Mouse (Mus musculus) neural tube, embryonic 14.5 days (tissue): Measurements from ENCODE around the gene Phlpp1. TPM values are rescaled to one million over a fixed set of nuclear protein-coding genes. Genes with fewer than 3 reads are reported as not detected.

Experiments used
- ATAC-seq: fragments of 200-750 bp; cut with Nextera tagmentation; 2 replicates; pipeline ENCODE4 v1.8.0; 2017; ENCODE audit warnings: low read depth, mild to moderate bottlenecking, moderate TSS enrichment, moderate library complexity
- H3K27ac ChIP-seq: fragments of 300-500 bp; sonication (generic); 2 replicates; pipeline ENCODE4 v1.5.1; 2014; ENCODE audit warnings: low read depth, mild to moderate bottlenecking, control low read depth, low read length, moderate library complexity, mixed read lengths
- H3K27me3 ChIP-seq: fragments of 300-500 bp; sonication (generic); 2 replicates; pipeline ENCODE4 v1.6.1; 2014; ENCODE audit warnings: low read length; ENCODE audit not compliant: control insufficient read depth, insufficient read depth
- H3K36me3 ChIP-seq: fragments of 300-500 bp; sonication (generic); 2 replicates; pipeline ENCODE4 v1.6.1; 2014; ENCODE audit warnings: low read length, mixed read lengths; ENCODE audit not compliant: control insufficient read depth, insufficient read depth
- H3K4me1 ChIP-seq: fragments of 300-500 bp; sonication (generic); 2 replicates; pipeline ENCODE4 v1.6.1; 2014; ENCODE audit warnings: low read length; ENCODE audit not compliant: control insufficient read depth, insufficient read depth
- H3K4me2 ChIP-seq: fragments of 300-500 bp; sonication (generic); 2 replicates; pipeline ENCODE4 v1.6.1; 2014; ENCODE audit warnings: mild to moderate bottlenecking, low read depth, low read length, control low read depth
- H3K4me3 ChIP-seq: fragments of 300-500 bp; sonication (generic); 2 replicates; pipeline ENCODE4 v1.5.1; 2014; ENCODE audit warnings: low read depth, low read length, control low read depth, mixed read lengths
- H3K9ac ChIP-seq: fragments of 300-500 bp; sonication (generic); replicated peaks from 2 replicates; pipeline ENCODE4 v1.6.1; 2014; ENCODE audit warnings: low read depth, mild to moderate bottlenecking, control low read depth, low read length, mixed read lengths
- H3K9me3 ChIP-seq: fragments of 300-500 bp; sonication (generic); 2 replicates; pipeline ENCODE4 v1.6.1; 2016; ENCODE audit warnings: low read length; ENCODE audit not compliant: control insufficient read depth
- whole genome bisulfite sequencing: fragments of 180-500 bp; shearing (Covaris S2); extraction: QIAGEN DNeasy Blood & Tissue Kit; methylation state at CpG from one replicate; pipeline ENCODE4 v1.1.7; 2014; 5-methylcytosine and 5-hydroxymethylcytosine counted together
- polyA plus RNA-seq: library from polyadenylated mRNA; unstranded; fragments of >200 nt; fragmentation: Nextera tagmentation; extraction: Ambion mirVana; gene quantifications from 2 replicates; pipeline ENCODE4 v1.2.1, GENCODE M21; 2014

Gene Phlpp1
- polyA plus RNA-seq, 1 experiment from 2014 or later: 11.8 TPM

GRCm38 (mm10) chr1:106172931-106173371 lies 1.4 kb downstream of the Phlpp1 start:
- no peaks in the 10 kb centered on the region for H3K36me3 ChIP-seq
- peaks cover 27% of the 10 kb centered on the region for H3K4me1 ChIP-seq
- H3K9me3 ChIP-seq: no peaks in the 10 kb centered on the region
- H3K27me3 ChIP-seq: no peaks in the 10 kb centered on the region
- WGBS: 1% methylated on average over 46 of the region's 47 CpGs
- H3K27ac ChIP-seq: peak overlapping the region; percentile 97
- H3K9ac ChIP-seq: peak overlapping the region; percentile 96
- ATAC-seq: no peak
- H3K4me3 ChIP-seq: peak overlapping the region; percentile 90
- H3K4me2 ChIP-seq: peak overlapping the region; percentile 88

- no peaks in the 10 kb centered on the region for H3K27me3 ChIP-seq
- peak overlapping the region; percentile 88 for H3K4me2 ChIP-seq
- WGBS: 23% methylated on average over 9 of the region's 9 CpGs
- H3K9me3 ChIP-seq: no peaks in the 10 kb centered on the region
- H3K4me1 ChIP-seq: peaks cover 27% of the 10 kb centered on the region
- peak overlapping the region; percentile 96 for H3K9ac ChIP-seq
- ATAC-seq: no peak
- H3K4me3 ChIP-seq: peak overlapping the region; percentile 90
- H3K27ac ChIP-seq: no peak overlapping the region
- H3K36me3 ChIP-seq: no peaks in the 10 kb centered on the region
Observed at GRCm38 (mm10) chr1:106173621-106174156, 2.1 kb downstream of the Phlpp1 start.

DNA sequence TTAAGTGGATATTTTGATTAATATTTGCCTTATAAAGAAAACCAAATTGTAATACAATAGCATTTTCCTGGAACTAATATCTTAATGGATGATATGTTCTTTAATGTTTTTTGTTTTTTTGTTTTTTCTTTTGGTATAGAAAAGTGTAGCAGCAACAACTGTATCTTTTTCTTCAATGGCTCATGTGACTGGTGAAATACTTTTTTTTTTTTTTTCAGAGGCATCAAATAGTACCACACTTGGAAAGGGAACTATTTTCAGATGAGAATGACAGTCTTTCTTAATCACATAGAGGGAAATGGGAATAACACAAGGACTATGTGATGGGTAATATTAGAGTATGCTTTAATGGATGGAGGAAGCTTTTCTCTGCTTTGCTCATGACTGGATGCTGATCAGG lies 3.0 kb downstream of the Phlpp1 start:
- H3K27ac ChIP-seq: no peak overlapping the region
- H3K4me2 ChIP-seq: peak overlapping the region; percentile 88
- no peaks in the 10 kb centered on the region for H3K27me3 ChIP-seq
- H3K4me1 ChIP-seq: peaks cover 27% of the 10 kb centered on the region
- peak overlapping the region; percentile 1; the same call in 1 of the 2 replicates for H3K9ac ChIP-seq
- ATAC-seq: no peak
- no peaks in the 10 kb centered on the region for H3K9me3 ChIP-seq
- H3K36me3 ChIP-seq: no peaks in the 10 kb centered on the region
- peak overlapping the region; percentile 90 for H3K4me3 ChIP-seq

GRCm38 (mm10) chr1:106175360-106175759 lies 3.8 kb downstream of the Phlpp1 start:
- Histone ChIP-seq H3K4me3 (peak overlapping the region; percentile 22), H3K9me3 (no peaks in the 10 kb centered on the region), H3K4me2 (peak overlapping the region; percentile 88), H3K9ac (peak overlapping the region; percentile 1; the same call in 1 of the 2 replicates), H3K27me3 (no peaks in the 10 kb centered on the region), H3K4me1 (peaks cover 27% of the 10 kb centered on the region), H3K27ac (no peak overlapping the region), H3K36me3 (no peaks in the 10 kb centered on the region)
- WGBS: 42% methylated on average over 3 of the region's 3 CpGs
- no peak for ATAC-seq

DNA sequence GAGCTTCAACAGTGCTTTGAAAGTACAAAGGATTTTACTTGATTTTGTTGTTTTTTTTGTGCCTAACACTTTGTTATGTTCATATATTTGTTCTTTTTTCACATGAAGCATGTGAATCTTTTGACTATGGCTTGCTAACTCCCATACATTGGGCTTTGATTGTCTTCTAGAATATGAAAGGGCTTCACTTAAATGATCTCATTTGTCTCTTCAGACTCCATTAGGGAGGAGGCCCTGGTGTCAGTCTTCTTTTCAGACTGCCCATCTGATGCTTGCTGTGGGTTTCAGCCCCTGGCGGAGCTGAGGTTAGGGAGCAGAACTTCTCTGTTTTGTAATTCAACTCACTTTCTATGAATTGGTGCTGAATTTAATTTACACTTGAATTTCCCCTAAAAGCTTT lies 5.2 kb downstream of the Phlpp1 start:
- H3K4me2 ChIP-seq: 0 out of 2 replicates have a peak overlapping the region, but pooled peaks have one; percentile 25
- no peak overlapping the region for H3K9ac ChIP-seq
- 0 out of 2 replicates have a peak overlapping the region, but pooled peaks have one; percentile 3 for H3K4me3 ChIP-seq
- no peaks in the 10 kb centered on the region for H3K36me3 ChIP-seq
- H3K27me3 ChIP-seq: no peaks in the 10 kb centered on the region
- H3K27ac ChIP-seq: no peak overlapping the region
- H3K9me3 ChIP-seq: no peaks in the 10 kb centered on the region
- no peak for ATAC-seq
- 16% methylated on average over 1 of the region's 1 CpGs for WGBS
- H3K4me1 ChIP-seq: peaks cover 27% of the 10 kb centered on the region

DNA sequence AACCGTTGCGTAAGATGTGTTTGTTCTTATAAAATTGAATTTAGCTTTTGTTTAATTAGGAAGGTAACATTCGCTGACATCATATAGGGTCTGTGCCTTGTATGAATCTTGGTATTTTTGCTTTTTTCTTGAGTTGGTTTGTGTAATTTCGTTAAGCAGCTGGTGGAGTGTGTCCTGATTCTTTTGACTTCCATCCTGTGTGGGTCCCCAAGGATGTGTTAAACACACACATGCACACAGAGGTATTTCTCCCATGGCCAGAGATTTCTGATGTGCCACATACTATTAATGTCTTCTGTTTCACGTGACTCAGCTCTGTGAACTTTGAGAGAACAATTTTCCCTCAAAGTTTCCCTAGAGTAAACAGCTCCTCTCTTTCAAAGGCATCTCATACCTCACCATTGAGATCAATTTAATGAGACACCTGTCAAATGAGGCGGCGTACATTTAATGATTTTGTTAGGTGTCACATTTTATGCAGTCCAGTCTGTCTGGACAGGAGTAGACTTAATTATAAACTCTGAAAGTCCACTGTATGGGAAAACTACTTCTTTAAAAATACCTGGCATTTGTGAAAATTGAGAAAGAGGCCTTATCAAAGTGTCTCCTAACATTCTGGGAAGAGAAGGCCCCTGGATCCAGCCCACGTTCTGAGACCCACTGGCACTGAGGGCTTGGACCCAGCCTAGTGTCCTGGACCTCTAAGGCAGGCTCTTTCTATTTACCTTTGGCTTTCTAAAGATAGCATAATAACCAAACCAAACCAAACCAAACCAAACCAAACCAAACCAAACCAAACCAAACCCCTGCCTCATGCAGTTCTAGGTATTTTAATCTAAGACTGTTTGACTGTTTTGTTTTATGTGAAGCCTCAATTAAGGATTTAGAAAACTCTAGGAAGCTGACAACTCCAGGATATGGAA lies 6.6 kb downstream of the Phlpp1 start:
- Histone ChIP-seq H3K9me3 (no peaks in the 10 kb centered on the region), H3K4me2 (no peak overlapping the region), H3K4me1 (peaks cover 27% of the 10 kb centered on the region), H3K36me3 (no peaks in the 10 kb centered on the region), H3K27me3 (no peaks in the 10 kb centered on the region), H3K4me3 (no peak overlapping the region), H3K27ac (no peak overlapping the region), H3K9ac (no peak overlapping the region)
- ATAC-seq: no peak
- WGBS: 67% methylated on average over 8 of the region's 8 CpGs

- no peak overlapping the region for H3K4me3 ChIP-seq
- H3K36me3 ChIP-seq: no peaks in the 10 kb centered on the region
- H3K9me3 ChIP-seq: no peaks in the 10 kb centered on the region
- no peaks in the 10 kb centered on the region for H3K4me1 ChIP-seq
- no peaks in the 10 kb centered on the region for H3K27me3 ChIP-seq
- no peak overlapping the region for H3K27ac ChIP-seq
- 92% methylated on average over 2 of the region's 2 CpGs for WGBS
- ATAC-seq: no peak
- no peak overlapping the region for H3K4me2 ChIP-seq
- H3K9ac ChIP-seq: no peak overlapping the region
Observed at GRCm38 (mm10) chr1:106183701-106184100, 12.1 kb downstream of the Phlpp1 start.

DNA sequence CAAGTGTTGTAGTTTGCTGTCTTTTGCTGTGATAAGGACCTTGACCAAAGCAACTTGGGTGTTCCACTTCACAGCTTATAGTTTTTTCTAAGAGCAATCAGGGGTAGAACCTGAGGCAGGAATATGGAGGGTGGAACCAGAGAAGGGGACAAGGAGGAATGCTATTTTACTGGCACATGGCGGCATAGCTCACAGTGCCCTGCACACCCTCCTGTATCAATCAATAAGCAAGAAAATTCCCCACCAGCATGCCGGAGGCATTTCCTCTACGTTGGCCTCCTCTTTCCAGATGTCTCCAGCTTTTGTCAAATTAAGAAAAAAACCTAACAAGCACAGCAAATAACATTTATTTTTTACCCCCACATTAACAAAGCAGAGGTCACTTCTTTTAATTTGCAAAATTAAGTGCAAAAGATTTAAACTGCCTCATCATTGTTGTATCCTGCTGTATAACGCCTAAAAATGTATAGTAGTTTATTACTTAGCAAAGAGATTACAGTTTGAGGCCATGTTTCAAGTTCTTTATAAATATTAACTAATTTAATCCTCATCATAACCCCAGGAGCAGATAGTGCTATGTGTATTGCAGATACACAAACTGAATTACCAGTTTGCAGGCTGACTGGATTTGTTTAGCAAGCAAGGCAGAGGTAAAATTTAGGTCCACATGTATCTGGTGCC lies 13.4 kb downstream of the Phlpp1 start:
- no peak overlapping the region for H3K9ac ChIP-seq
- no peaks in the 10 kb centered on the region for H3K36me3 ChIP-seq
- H3K4me2 ChIP-seq: no peak overlapping the region
- H3K27ac ChIP-seq: no peak overlapping the region
- H3K27me3 ChIP-seq: no peaks in the 10 kb centered on the region
- no peaks in the 10 kb centered on the region for H3K4me1 ChIP-seq
- ATAC-seq: no peak
- H3K4me3 ChIP-seq: no peak overlapping the region
- H3K9me3 ChIP-seq: no peaks in the 10 kb centered on the region
- 68% methylated on average over 4 of the region's 4 CpGs for WGBS
